Mouse (Mus musculus): ENCODE data around the gene Msx3. TPM values are rescaled to one million over a fixed set of nuclear protein-coding genes. Genes with fewer than 3 reads are reported as not detected.
A peak's percentile ranks its signal among the peaks of the same experiment; 100 is the strongest.

The Msx3 gene
- total RNA-seq, 2 experiments from 2014 or later: 0.22 to 0.47 TPM

- DNase-seq (ENCODE audit: extremely low spot score in 1 of 2, low spot score in 2 of 2): peak in 1 of 2 experiments; percentile 64
- intact Hi-C loops (cut with DNase I): no loop called here
Observed at GRCm38 (mm10) chr7:140060936-140061831, 12.3 kb upstream of the Msx3 start.

GRCm38 (mm10) chr7:140059601-140060000, 10.7 kb upstream of the Msx3 start:
- no peak for DNase-seq (ENCODE audit: extremely low spot score in 1 of 2, low spot score in 2 of 2)
- intact Hi-C loops (cut with DNase I): loop anchor here (10.0 kb wide), 1 partner anchor 415 kb away; no protein-coding TSS in a partner anchor

- intact Hi-C loops (cut with DNase I): loop anchor here (10.0 kb wide), 1 partner anchor 414 kb away; no protein-coding TSS in a partner anchor
- DNase-seq (ENCODE audit: extremely low spot score in 1 of 2, low spot score in 2 of 2): no peak
Observed at GRCm38 (mm10) chr7:140058528-140058927, 9.6 kb upstream of the Msx3 start.

DNA sequence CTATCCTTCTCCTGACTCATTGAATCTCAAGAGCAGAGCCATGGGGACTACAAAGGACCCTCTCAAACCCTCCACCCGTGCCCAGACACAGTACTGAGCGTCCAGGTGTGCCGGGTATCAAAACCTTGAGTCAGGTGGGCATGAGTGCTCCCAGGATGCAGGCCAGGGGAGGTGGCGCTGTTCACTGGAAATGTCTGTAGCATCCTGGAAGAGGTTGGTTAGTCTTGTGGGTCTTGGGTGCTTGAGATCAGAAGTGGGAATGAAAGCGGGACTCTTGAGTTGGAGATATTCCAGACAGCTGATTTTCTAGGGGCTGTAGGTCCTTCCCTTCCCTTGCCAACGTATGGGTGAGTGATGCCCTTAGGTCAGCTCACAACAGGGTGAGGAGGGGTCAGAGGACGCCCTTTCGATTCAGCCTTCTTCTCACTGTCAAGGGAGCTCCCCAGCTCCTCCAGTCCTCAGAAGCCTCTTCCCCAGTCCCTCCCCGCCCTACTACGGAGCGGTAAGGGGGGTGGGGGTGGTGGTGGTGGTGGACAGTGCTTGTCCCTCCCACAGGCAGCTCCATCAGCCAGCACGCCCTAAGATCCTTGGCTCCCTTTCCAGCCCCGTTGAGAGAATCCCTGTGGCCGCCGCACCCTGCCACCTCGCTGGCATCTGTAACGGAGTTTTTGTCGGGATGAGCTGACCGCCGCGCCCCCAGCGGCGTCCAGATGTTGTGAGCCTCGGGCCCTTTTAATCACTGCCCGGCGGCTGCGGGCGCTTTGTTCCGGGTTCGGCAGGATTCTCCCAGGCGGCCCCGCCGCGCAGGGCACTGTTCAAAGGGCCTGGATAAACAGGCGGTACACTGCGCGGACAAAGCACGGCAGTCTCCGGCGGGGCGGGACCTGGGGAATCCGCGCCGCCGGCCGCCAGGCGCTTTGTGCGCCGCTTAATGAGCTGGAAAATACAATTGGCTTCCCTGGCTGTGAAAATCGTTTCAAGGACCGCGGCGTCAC, 8.8 kb upstream of the Msx3 start:
- intact Hi-C loops (cut with DNase I): loop anchor here (10.0 kb wide), 1 partner anchor 413 kb away; no protein-coding TSS in a partner anchor
- DNase-seq (ENCODE audit: extremely low spot score in 1 of 2, low spot score in 2 of 2): peak in 1 of 2 experiments; percentile 73

DNA sequence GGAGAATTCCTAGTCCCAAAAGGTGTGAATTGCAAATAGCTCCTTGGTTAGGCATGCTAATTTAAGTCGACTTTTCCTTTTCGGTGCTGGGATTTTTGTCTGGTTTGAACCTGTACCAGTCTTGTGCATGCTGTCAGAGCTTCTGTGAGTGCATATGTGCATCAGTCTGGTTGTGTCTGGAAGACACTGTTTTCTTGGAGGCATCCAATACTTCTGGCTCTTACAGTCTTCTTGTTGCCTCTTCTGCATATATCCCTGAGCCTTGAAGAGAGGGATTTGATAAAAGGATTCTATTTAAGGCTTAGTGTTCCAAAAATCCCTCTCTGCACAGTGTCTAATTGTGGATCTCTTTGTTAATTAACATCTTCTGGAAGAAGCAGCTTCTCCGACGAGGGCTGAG, 5.2 kb upstream of the Msx3 start:
- intact Hi-C loops (cut with DNase I): loop anchor here (10.0 kb wide), 1 partner anchor 409 kb away; no protein-coding TSS in a partner anchor
- peak in 1 of 2 experiments; percentile 56 for DNase-seq (ENCODE audit: extremely low spot score in 1 of 2, low spot score in 2 of 2)

DNA sequence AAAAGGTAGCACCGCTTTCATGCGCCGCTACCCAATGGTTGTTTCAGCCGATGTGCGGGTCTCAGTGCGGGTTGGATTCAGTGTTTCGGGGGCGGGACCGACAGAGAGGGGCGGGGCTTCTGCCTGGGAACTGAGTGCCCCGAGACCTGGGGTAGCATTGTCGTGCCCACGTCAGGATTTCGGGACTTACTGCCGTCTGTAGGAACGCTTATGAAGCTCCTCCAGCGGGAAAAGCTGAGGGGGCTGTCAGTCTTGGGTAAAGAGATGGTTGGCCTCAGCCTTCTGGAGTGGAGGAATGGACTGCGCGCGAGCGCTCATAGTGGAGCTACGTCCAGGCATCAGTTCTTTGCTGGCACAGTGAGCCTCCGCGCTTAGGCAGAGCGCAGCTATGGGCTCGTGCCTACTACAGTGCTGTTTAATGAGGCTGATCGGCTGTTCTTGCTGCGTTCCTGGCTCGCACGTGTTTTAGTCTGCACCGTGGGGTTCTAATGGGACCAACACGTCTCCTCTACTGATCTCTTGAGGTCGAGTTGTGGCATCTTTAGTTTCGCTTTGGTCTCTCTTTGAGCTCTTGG, 313 bp upstream of the Msx3 start:
- peak in 1 of 2 experiments; percentile 48 for DNase-seq (ENCODE audit: extremely low spot score in 1 of 2, low spot score in 2 of 2)
- intact Hi-C loops (cut with DNase I): no loop called here

- no peak for DNase-seq (ENCODE audit: extremely low spot score in 1 of 2, low spot score in 2 of 2)
- intact Hi-C loops (cut with DNase I): no loop called here
Observed at GRCm38 (mm10) chr7:140047811-140048311, 1.0 kb downstream of the Msx3 start.

DNA sequence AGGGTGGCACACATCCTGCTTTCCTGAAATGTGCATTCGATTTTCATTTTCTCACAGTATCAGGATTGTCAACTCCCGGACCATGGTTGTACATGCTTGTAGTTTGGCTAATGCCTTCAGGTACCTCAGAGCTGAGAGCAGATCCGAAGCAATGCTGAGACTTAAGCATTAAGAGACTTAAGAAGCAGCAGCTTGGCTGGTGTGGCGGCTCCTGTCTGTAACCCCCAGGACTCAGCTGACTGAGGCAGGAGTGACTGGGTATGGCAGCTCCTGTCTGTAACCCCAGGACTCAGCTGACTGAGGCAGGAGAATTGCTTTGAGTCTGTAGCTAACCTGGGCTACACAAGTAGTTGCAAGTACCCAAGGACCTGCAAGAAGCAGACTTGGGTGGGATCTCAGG, 3.3 kb downstream of the Msx3 start:
- intact Hi-C loops (cut with DNase I): no loop called here
- no peak for DNase-seq (ENCODE audit: extremely low spot score in 1 of 2, low spot score in 2 of 2)

- no peak for DNase-seq (ENCODE audit: extremely low spot score in 1 of 2, low spot score in 2 of 2)
- intact Hi-C loops (cut with DNase I): no loop called here
Observed at GRCm38 (mm10) chr7:140042728-140043127, 6.2 kb downstream of the Msx3 start.

DNA sequence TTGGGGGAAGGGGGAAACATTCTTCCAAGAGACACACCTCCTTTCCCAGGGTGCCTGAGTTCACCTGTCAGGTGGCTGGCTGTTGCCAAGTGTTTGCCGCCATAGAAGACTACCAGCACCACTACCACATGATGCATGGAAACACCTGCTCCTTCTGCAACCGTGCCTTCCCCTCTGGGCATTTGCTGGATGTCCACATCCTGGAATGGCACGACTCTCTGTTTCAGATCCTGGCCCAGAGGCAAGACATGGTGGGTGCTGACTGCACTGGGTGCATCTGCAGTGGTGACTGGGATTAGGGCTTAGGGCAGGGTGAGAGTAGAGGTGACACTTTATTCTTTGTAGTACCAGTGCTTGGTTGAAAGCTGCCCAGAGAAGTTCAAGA, 11.7 kb downstream of the Msx3 start:
- intact Hi-C loops (cut with DNase I): no loop called here

GRCm38 (mm10) chr7:140036281-140037170, 12.4 kb downstream of the Msx3 start, which contains the start of the genes Zfp511 and Tubgcp2:
TSS of gene Zfp511 (plus strand) at chr7:140036391.
TSS of gene Tubgcp2 (minus strand) at chr7:140036669.
- DNase-seq (ENCODE audit: extremely low spot score in 1 of 2, low spot score in 2 of 2): peak; percentile 85 to 98
- intact Hi-C loops (cut with DNase I): no loop called here

More for the DNA sequence above, 11.7 kb downstream of the Msx3 start:
- DNase-seq (ENCODE audit: extremely low spot score in 1 of 2, low spot score in 2 of 2): no peak

DNA sequence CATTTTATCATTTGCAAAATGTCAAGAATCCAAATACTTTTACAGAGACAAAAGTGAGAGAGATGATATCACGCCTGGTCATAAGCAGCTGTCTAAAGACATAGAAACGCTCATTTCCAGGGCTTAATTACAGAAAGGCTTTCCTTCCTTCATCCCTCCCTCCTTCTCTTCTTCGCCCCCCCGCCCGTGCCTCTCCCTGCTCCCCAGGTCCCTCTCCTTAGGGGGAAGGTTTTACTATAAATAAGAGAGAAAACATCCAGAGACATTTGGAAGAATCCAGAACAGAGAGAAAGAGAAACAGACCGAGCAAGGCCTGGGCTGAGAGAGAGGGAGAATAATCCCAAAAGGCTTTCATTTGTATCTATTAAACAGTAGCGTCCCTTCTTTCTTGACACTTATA, 13.4 kb downstream of the Msx3 start:
- intact Hi-C loops (cut with DNase I): no loop called here
- DNase-seq (ENCODE audit: extremely low spot score in 1 of 2, low spot score in 2 of 2): no peak

DNA sequence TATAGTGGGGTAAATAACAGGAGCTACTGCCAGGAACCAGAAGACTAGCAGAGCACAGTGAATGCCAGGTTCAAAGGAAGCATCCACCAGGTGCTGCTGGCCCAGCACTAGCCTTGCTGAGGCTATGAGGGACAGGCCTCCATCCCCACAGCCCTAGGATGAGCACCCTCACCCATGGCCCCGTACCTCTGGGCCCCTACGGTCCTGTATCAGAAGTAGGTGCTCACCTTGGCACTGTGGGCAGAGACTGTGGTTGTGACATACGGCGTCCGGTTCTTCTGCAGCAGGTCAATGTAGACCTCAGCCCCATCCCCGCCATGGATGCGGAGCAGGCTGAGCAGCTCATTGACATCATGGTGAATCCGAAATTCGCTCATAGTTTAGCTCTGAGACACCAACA, 15.5 kb downstream of the Msx3 start:
- intact Hi-C loops (cut with DNase I): no loop called here

DNA sequence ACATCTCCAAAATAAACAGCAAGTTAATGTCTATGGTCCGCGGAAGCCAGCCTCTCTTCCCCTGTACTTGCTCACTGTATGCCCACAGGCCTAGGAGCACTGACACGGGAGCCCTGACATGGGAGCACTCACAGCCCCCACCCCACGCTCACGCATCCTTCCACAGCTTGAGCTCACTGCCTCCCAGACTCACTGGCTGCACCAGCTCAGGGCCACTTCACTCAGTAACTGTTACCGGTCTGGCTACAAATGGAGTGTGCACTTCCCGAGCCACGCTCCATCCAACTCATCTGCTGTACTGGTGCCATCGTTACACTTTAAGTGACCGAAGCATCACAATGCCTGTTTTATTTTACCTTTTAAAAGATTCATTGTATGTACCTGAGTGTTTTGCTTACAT, 16.5 kb downstream of the Msx3 start:
- intact Hi-C loops (cut with DNase I): no loop called here

More for the DNA sequence above, 15.5 kb downstream of the Msx3 start:
- DNase-seq (ENCODE audit: extremely low spot score in 1 of 2, low spot score in 2 of 2): no peak

DNA sequence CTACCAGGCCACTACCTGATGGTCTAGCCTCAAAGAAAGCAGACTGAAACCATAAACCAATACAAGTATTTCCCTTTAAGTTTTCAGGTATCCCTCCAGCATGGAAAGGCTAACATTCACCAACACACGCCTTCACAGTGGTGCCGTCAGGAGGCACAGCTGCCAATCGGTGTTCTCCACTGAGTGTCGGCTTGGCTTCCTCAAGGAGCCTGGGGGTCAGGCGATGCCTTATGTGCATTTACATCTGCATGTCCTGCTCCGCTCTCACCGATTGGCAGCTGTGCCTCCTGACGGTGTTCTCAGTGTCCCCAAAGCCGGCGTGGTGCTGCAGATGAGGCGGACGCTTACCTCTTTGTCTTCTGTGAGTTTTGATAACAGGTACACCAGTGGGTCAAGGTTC, 17.1 kb downstream of the Msx3 start:
- DNase-seq (ENCODE audit: extremely low spot score in 1 of 2, low spot score in 2 of 2): no peak
- intact Hi-C loops (cut with DNase I): no loop called here

More for the DNA sequence above, 16.5 kb downstream of the Msx3 start:
- no peak for DNase-seq (ENCODE audit: extremely low spot score in 1 of 2, low spot score in 2 of 2)

DNA sequence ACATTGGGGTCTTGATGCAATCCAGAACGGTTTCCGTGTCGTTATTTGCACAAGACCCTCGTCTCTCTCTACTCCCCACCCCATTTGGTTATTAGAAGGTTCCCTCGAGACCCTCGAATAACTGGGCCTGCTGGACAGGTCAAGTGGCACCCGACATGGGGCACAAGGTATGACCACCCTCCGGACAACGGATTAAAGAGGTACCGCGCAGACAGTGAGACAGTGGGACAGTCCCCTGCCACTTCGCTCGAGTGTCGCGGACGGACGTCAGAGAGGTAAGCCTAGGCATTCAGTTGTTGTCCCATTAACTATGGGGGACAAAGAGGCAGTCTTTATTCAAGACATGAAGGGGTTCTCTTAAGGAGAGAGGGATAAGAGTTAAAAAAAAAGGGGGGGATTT, 37.6 kb downstream of the Msx3 start:
- intact Hi-C loops (cut with DNase I): no loop called here
- no peak for DNase-seq (ENCODE audit: extremely low spot score in 1 of 2, low spot score in 2 of 2)

DNA sequence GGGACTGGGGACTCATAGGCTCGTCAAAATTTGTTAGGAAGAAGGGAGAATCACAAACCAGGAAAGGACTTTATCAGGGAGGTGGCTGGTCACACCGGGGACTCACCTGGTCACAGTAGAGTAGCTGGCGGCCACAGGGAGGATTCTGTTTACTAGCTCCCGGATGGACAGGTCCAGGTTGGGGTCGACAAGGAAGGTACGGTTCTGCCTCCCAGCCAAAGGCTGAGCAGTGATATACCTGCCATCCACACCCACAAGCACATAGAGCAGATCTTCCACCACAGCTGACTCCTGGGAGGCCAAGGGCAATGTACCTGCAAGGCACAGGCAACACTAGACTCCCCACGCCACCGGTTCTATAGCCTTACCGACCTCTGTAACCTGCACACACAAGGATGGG, 41.1 kb downstream of the Msx3 start:
- intact Hi-C loops (cut with DNase I): no loop called here
- no peak for DNase-seq (ENCODE audit: extremely low spot score in 1 of 2, low spot score in 2 of 2)
